Mouse (Mus musculus) spleen, adult 18-20 months (tissue): Measurements from ENCODE around the gene Flcn.
"Not testable (repeated sequence)": the region's sequence is repeated elsewhere in the genome, so short reads cannot be mapped to it uniquely, and the experiment has no call there.

Experiments
- DNase-seq, 2 experiments: peaks; one replicate each; pipeline ENCODE4 v3.0.0; 2022; ENCODE audit warnings: mixed read lengths in 2 of 2

Gene Flcn

GRCm38 (mm10) chr11:59809670-59810474 lies at the start of gene Flcn:
TSS of gene Flcn (minus strand) at chr11:59810016.
- peak; percentile 76 to 82 for DNase-seq

GRCm38 (mm10) chr11:59852865-59853264 lies 43.0 kb upstream of the Flcn start:
- DNase-seq = no peak

- DNase-seq = peak; percentile 58 to 80
Measured at GRCm38 (mm10) chr11:59847891-59848884, 38.4 kb upstream of the Flcn start.

- peak; percentile 23 to 52 for DNase-seq
Measured at GRCm38 (mm10) chr11:59847131-59847530, 37.3 kb upstream of the Flcn start.

GRCm38 (mm10) chr11:59846311-59846710 lies 36.5 kb upstream of the Flcn start:
- DNase-seq = no peak

- DNase-seq = peak; percentile 88 to 91
Measured at GRCm38 (mm10) chr11:59839459-59840126, 29.8 kb upstream of the Flcn start, which contains the start of gene Cops3. TSS of gene Cops3 (minus strand) at chr11:59839838.

GRCm38 (mm10) chr11:59839008-59839458 lies 29.2 kb upstream of the Flcn start, which contains the start of gene Nt5m:
TSS of gene Nt5m (plus strand) at chr11:59839447.
- DNase-seq = peak; percentile 89 to 91

GRCm38 (mm10) chr11:59838426-59838825 lies 28.6 kb upstream of the Flcn start:
- DNase-seq = no peak

- DNase-seq = not testable (repeated sequence)
Measured at GRCm38 (mm10) chr11:59837789-59838188, 28.0 kb upstream of the Flcn start.

GRCm38 (mm10) chr11:59821625-59822024 lies 11.8 kb upstream of the Flcn start:
- no peak for DNase-seq

GRCm38 (mm10) chr11:59817916-59818315 lies 8.1 kb upstream of the Flcn start:
- no peak for DNase-seq

GRCm38 (mm10) chr11:59815482-59816065 lies 5.8 kb upstream of the Flcn start:
- DNase-seq = no peak

- no peak for DNase-seq
Measured at GRCm38 (mm10) chr11:59814936-59815335, 5.1 kb upstream of the Flcn start.

GRCm38 (mm10) chr11:59814311-59814710 lies 4.5 kb upstream of the Flcn start:
- no peak for DNase-seq

GRCm38 (mm10) chr11:59813276-59813675 lies 3.5 kb upstream of the Flcn start:
- no peak for DNase-seq

- DNase-seq = no peak
Measured at GRCm38 (mm10) chr11:59811211-59811610, 1.4 kb upstream of the Flcn start.

- DNase-seq = no peak
Measured at GRCm38 (mm10) chr11:59810480-59811158, 803 bp upstream of the Flcn start.

GRCm38 (mm10) chr11:59809071-59809669 lies 646 bp downstream of the Flcn start:
- no peak for DNase-seq

- DNase-seq = no peak
Measured at GRCm38 (mm10) chr11:59808170-59808960, 1.5 kb downstream of the Flcn start.

- DNase-seq = no peak
Measured at GRCm38 (mm10) chr11:59805656-59806055, 4.2 kb downstream of the Flcn start.
